Mouse (Mus musculus): ENCODE measurements at regions not wholly inside any gene's neighbourhood (a gene's known extent, or its start where the extent isn't known, plus 50 kb on each side); places are given as distances from the start of the nearest gene placed in this dataset.
"Not testable (repeated sequence)": the region's sequence is repeated elsewhere in the genome, so short reads cannot be mapped to it uniquely, and the experiment has no call there.

GRCm38 (mm10) chr14:53640441-53640840, 613.5 kb downstream of the Dad1 start:
- not testable (repeated sequence) for H3K27me3 ChIP-seq; H3K27ac ChIP-seq; H3K9me3 ChIP-seq (replicated peaks); H3K9ac ChIP-seq; H3K4me2 ChIP-seq; H3K4me3 ChIP-seq; H3K4me1 ChIP-seq (replicated peaks); ATAC-seq (replicated peaks; ENCODE audit: insufficient number of reproducible peaks, insufficient read depth, low FRiP score, low read depth); H3K36me3 ChIP-seq
- 45% methylated on average over 1 of the region's 1 CpGs for WGBS

GRCm38 (mm10) chr14:53637664-53638063, 616.2 kb downstream of the Dad1 start:
- H3K27ac ChIP-seq; H3K36me3 ChIP-seq; H3K9me3 ChIP-seq (replicated peaks); H3K4me3 ChIP-seq; ATAC-seq (replicated peaks; ENCODE audit: insufficient number of reproducible peaks, insufficient read depth, low FRiP score, low read depth); H3K27me3 ChIP-seq; H3K4me2 ChIP-seq; H3K9ac ChIP-seq; H3K4me1 ChIP-seq (replicated peaks): not testable (repeated sequence)
- 63% methylated on average over 1 of the region's 1 CpGs for WGBS

- H3K27ac ChIP-seq; H3K4me3 ChIP-seq; H3K9ac ChIP-seq; H3K9me3 ChIP-seq (replicated peaks); ATAC-seq (replicated peaks; ENCODE audit: insufficient number of reproducible peaks, insufficient read depth, low FRiP score, low read depth); H3K36me3 ChIP-seq; H3K4me1 ChIP-seq (replicated peaks); H3K27me3 ChIP-seq; H3K4me2 ChIP-seq: not testable (repeated sequence)
- 58% methylated on average over 7 of the region's 7 CpGs for WGBS
Observed at GRCm38 (mm10) chr14:53635206-53635605, 618.7 kb downstream of the Dad1 start.

- not testable (repeated sequence) for H3K27ac ChIP-seq; H3K4me2 ChIP-seq; H3K4me3 ChIP-seq; ATAC-seq (replicated peaks; ENCODE audit: insufficient number of reproducible peaks, insufficient read depth, low FRiP score, low read depth); H3K9ac ChIP-seq; H3K4me1 ChIP-seq (replicated peaks); H3K27me3 ChIP-seq; H3K9me3 ChIP-seq (replicated peaks); H3K36me3 ChIP-seq
- WGBS, result 45% methylated on average over 5 of the region's 5 CpGs
Observed at GRCm38 (mm10) chr14:53634320-53634979, 619.5 kb downstream of the Dad1 start.

- not testable (repeated sequence) for H3K27ac ChIP-seq; H3K9me3 ChIP-seq (replicated peaks); ATAC-seq (replicated peaks; ENCODE audit: insufficient number of reproducible peaks, insufficient read depth, low FRiP score, low read depth); H3K4me2 ChIP-seq; H3K9ac ChIP-seq; H3K27me3 ChIP-seq; H3K4me3 ChIP-seq; H3K36me3 ChIP-seq; H3K4me1 ChIP-seq (replicated peaks)
- WGBS, result 41% methylated on average over 1 of the region's 1 CpGs
Observed at GRCm38 (mm10) chr14:53633743-53634142, 620.2 kb downstream of the Dad1 start.

GRCm38 (mm10) chr14:53621376-53621775, 632.5 kb downstream of the Dad1 start:
- H3K9ac ChIP-seq; H3K4me2 ChIP-seq; H3K27me3 ChIP-seq; H3K4me1 ChIP-seq (replicated peaks); H3K4me3 ChIP-seq; H3K27ac ChIP-seq; H3K36me3 ChIP-seq; H3K9me3 ChIP-seq (replicated peaks); ATAC-seq (replicated peaks; ENCODE audit: insufficient number of reproducible peaks, insufficient read depth, low FRiP score, low read depth): not testable (repeated sequence)
- WGBS, result 59% methylated on average over 4 of the region's 4 CpGs

GRCm38 (mm10) chr14:53616061-53616460, 637.8 kb downstream of the Dad1 start:
- not testable (repeated sequence) for H3K27ac ChIP-seq; H3K4me3 ChIP-seq; H3K4me2 ChIP-seq; H3K4me1 ChIP-seq (replicated peaks); H3K9me3 ChIP-seq (replicated peaks); H3K9ac ChIP-seq; ATAC-seq (replicated peaks; ENCODE audit: insufficient number of reproducible peaks, insufficient read depth, low FRiP score, low read depth); H3K27me3 ChIP-seq; H3K36me3 ChIP-seq
- WGBS, result 37% methylated on average over 3 of the region's 3 CpGs

- H3K27me3 ChIP-seq, result no peaks in the 10 kb centered on the region
- no peak overlapping the region for H3K4me3 ChIP-seq
- H3K4me2 ChIP-seq, result no peak overlapping the region
- no peak overlapping the region for H3K9ac ChIP-seq
- no peaks in the 10 kb centered on the region for H3K9me3 ChIP-seq (replicated peaks)
- H3K27ac ChIP-seq, result no peak overlapping the region
- no peaks in the 10 kb centered on the region for H3K4me1 ChIP-seq (replicated peaks)
- H3K36me3 ChIP-seq, result no peaks in the 10 kb centered on the region
- ATAC-seq (replicated peaks; ENCODE audit: insufficient number of reproducible peaks, insufficient read depth, low FRiP score, low read depth), result no peak
Observed at GRCm38 (mm10) chr14:53614341-53614740, 639.6 kb downstream of the Dad1 start.

GRCm38 (mm10) chr14:53599299-53599698, 654.6 kb downstream of the Dad1 start:
- not testable (repeated sequence) for H3K9me3 ChIP-seq (replicated peaks); H3K36me3 ChIP-seq; H3K4me1 ChIP-seq (replicated peaks); H3K9ac ChIP-seq; H3K4me3 ChIP-seq; ATAC-seq (replicated peaks; ENCODE audit: insufficient number of reproducible peaks, insufficient read depth, low FRiP score, low read depth); H3K27ac ChIP-seq; H3K4me2 ChIP-seq; H3K27me3 ChIP-seq
- WGBS, result 28% methylated on average over 3 of the region's 3 CpGs

- not testable (repeated sequence) for H3K4me2 ChIP-seq; H3K27me3 ChIP-seq; H3K9me3 ChIP-seq (replicated peaks); H3K4me3 ChIP-seq; H3K27ac ChIP-seq; H3K9ac ChIP-seq; ATAC-seq (replicated peaks; ENCODE audit: insufficient number of reproducible peaks, insufficient read depth, low FRiP score, low read depth); H3K4me1 ChIP-seq (replicated peaks); H3K36me3 ChIP-seq
Observed at GRCm38 (mm10) chr14:53597287-53597686, 656.6 kb downstream of the Dad1 start.

- H3K27me3 ChIP-seq, result not testable (repeated sequence)
- WGBS, result 37% methylated on average over 6 of the region's 6 CpGs
Observed at GRCm38 (mm10) chr14:53590601-53591000, 663.3 kb downstream of the Dad1 start.

GRCm38 (mm10) chr14:53582528-53582927, 671.4 kb downstream of the Dad1 start:
- H3K4me1 ChIP-seq (replicated peaks); H3K4me3 ChIP-seq; H3K27ac ChIP-seq; H3K36me3 ChIP-seq; H3K9me3 ChIP-seq (replicated peaks); H3K9ac ChIP-seq; H3K4me2 ChIP-seq; H3K27me3 ChIP-seq; ATAC-seq (replicated peaks; ENCODE audit: insufficient number of reproducible peaks, insufficient read depth, low FRiP score, low read depth): not testable (repeated sequence)
- WGBS, result 81% methylated on average over 6 of the region's 6 CpGs

More at GRCm38 (mm10) chr14:53590601-53591000, 663.3 kb downstream of the Dad1 start:
- H3K9me3 ChIP-seq (replicated peaks); ATAC-seq (replicated peaks; ENCODE audit: insufficient number of reproducible peaks, insufficient read depth, low FRiP score, low read depth); H3K4me1 ChIP-seq (replicated peaks); H3K4me3 ChIP-seq; H3K27ac ChIP-seq; H3K4me2 ChIP-seq; H3K36me3 ChIP-seq; H3K9ac ChIP-seq: not testable (repeated sequence)
